Mouse (Mus musculus) cerebellum, adult 2 months (tissue): ENCODE results near the gene Gpr3.

Experiments used
- CTCF ChIP-seq: fragments of 200-500 bp; IDR thresholded peaks from 2 replicates; pipeline ENCODE4 v1.5.1; 2011; ENCODE audit warnings: low read depth, mild to moderate bottlenecking, control low read depth, low read length, moderate library complexity, borderline replicate concordance; ENCODE audit not compliant: insufficient read depth
- POLR2A ChIP-seq: fragments of 200-500 bp; IDR thresholded peaks from 2 replicates; pipeline ENCODE4 v1.6.1; 2011; ENCODE audit warnings: low read length, control low read depth, borderline replicate concordance; ENCODE audit not compliant: insufficient read depth

DNA sequence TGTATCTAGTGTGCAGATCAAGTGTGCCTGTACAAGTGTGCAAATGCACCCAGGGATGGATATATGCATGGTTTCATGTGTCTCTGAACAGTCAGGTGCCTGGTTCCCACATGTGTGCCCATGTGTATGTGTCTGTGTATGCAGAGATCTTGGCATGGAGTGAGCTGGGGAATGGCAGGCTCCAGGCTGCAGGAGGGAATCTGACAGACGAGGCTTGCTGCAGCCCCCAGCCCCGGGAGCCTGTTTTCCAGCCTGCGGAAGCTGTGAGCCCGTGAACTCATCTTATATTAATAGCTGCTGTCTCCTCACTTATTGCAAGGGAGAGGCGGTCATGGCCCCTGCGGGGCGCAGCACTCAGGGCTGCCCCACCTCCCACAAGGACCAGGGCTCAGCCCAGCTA is 8.0 kb downstream of the Gpr3 start:
- no peak for TF ChIP-seq POLR2A
- TF ChIP-seq CTCF: no peak
